In the genomic region with DNA sequence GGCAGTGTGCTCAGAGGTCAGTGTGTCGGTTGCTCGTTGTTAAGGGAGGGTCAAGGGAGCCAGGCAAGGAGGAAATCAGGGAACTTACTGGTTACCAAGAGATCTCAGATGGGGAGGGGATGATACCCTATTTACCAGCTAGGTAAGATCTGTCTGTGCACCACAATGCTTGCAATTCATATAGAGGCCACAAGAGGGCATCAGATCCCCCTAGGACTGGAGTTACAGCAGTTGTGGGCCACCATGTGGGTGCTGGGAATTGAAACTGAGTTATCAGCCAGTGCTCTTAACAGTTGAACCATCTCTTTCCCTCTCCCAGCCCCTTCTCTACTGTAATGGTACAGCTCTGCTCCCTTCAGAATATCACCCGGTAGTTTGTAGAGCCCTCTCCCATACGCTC, we compare ENCODE assay signal across 17 mouse cellular contexts. TPM values are rescaled to one million over a fixed set of nuclear protein-coding genes. Genes with fewer than 3 reads are reported as not detected.
DNase-seq lines count a peak whose midpoint lies in the region; ATAC-seq and TF ChIP-seq lines count a peak whose summit lies in the region.
"Had no signal": no experiment of that assay in that cellular context is flagged by ENCODE, and none has a peak within 500 bp of the region (broad histone marks: within the 10 kb centered on the region; RNA-seq: fewer than 3 reads in every experiment).

No protein-coding gene starts in this region.

- H3K27ac ChIP-seq in intestine, postnatal 0 days (ENCODE audit: low read depth, low read length), result no peak overlapping the region
- no peak overlapping the region for H3K27ac ChIP-seq in intestine, embryonic 15.5 days
- H3K27ac ChIP-seq: limb, embryonic 12.5 days; macrophage had no signal

- DNase-seq in retina, postnatal 1 day, result peak; percentile 15
- no peak for DNase-seq in retina, embryonic 14.5 days (ENCODE audit: low spot score)
- DNase-seq in G1E (ENCODE audit: low spot score), result no peak
- DNase-seq in naive thymus-derived CD4-positive, alpha-beta T cell, adult 2 months (ENCODE audit: low read depth), result peak; percentile 53
- no peak for DNase-seq in urinary bladder, postnatal 25 days (ENCODE audit: low spot score)
- no peak for DNase-seq in layer of hippocampus, adult 8-10 months (ENCODE audit: low spot score in 2 of 2)
- DNase-seq: heart, adult 11 months; heart, postnatal 4 days; kidney, adult 18-20 months had no signal

- no peaks in the 10 kb centered on the region for H3K36me3 ChIP-seq in intestine, postnatal 0 days (ENCODE audit: control insufficient read depth, insufficient read depth)
- H3K36me3 ChIP-seq in intestine, embryonic 15.5 days, result no peaks in the 10 kb centered on the region
- no peaks in the 10 kb centered on the region for H3K36me3 ChIP-seq in G1E (replicated peaks)
- H3K36me3 ChIP-seq: limb, embryonic 12.5 days had no signal

- H3K4me2 ChIP-seq in intestine, postnatal 0 days (replicated peaks; ENCODE audit: low read depth), result no peak overlapping the region
- no peak overlapping the region for H3K4me2 ChIP-seq in intestine, embryonic 15.5 days (replicated peaks)
- H3K4me2 ChIP-seq: limb, embryonic 12.5 days had no signal

- ATAC-seq in intestine, postnatal 0 days, result no peak
- no peak for ATAC-seq in intestine, embryonic 15.5 days
- ATAC-seq in G1E (ENCODE audit: extremely low read depth, insufficient number of reproducible peaks, low FRiP score, poor library complexity, severe bottlenecking), result no peak

- H3K27me3 ChIP-seq in intestine, postnatal 0 days (replicated peaks; ENCODE audit: control insufficient read depth, insufficient read depth, low read length), result no peaks in the 10 kb centered on the region
- no peaks in the 10 kb centered on the region for H3K27me3 ChIP-seq in intestine, embryonic 15.5 days (replicated peaks)
- 0 out of 2 replicates have a peak, but pooled peaks cover 9% of the 10 kb centered on the region for H3K27me3 ChIP-seq in G1E (ENCODE audit: insufficient read depth, low read length)
- H3K27me3 ChIP-seq: limb, embryonic 12.5 days had no signal

- TF ChIP-seq CTCF in intestine, postnatal 0 days (IDR thresholded peaks at IDR 0.05; ENCODE audit: low read depth), result peak; percentile 54
- TF ChIP-seq CTCF in G1E (IDR thresholded peaks at IDR 0.05; ENCODE audit: low read depth, low read length), result peak; percentile 28; the same call in 1 of the 2 replicates

- no peaks in the 10 kb centered on the region for H3K9me3 ChIP-seq in intestine, postnatal 0 days (ENCODE audit: control insufficient read depth)
- no peaks in the 10 kb centered on the region for H3K9me3 ChIP-seq in intestine, embryonic 15.5 days
- H3K9me3 ChIP-seq in G1E (replicated peaks), result no peaks in the 10 kb centered on the region

- WGBS in intestine, postnatal 0 days, result 83% methylated on average over 4 of the region's 4 CpGs
- WGBS in intestine, embryonic 15.5 days, result 89% methylated on average over 4 of the region's 4 CpGs

- no peak overlapping the region for H3K4me3 ChIP-seq in intestine, postnatal 0 days (ENCODE audit: low read depth, low read length)
- H3K4me3 ChIP-seq in intestine, embryonic 15.5 days (replicated peaks), result no peak overlapping the region
- no peak overlapping the region for H3K4me3 ChIP-seq in G1E (ENCODE audit: low read depth, low read length)
- H3K4me3 ChIP-seq: limb, embryonic 12.5 days had no signal

- H3K4me1 ChIP-seq in intestine, postnatal 0 days (replicated peaks; ENCODE audit: control insufficient read depth, insufficient read depth, low read length), result no peaks in the 10 kb centered on the region
- H3K4me1 ChIP-seq in intestine, embryonic 15.5 days (replicated peaks), result no peaks in the 10 kb centered on the region
- no peaks in the 10 kb centered on the region for H3K4me1 ChIP-seq in G1E (ENCODE audit: insufficient read depth, low read depth, low read length)
- H3K4me1 ChIP-seq: limb, embryonic 12.5 days had no signal

- H3K9ac ChIP-seq in intestine, postnatal 0 days (ENCODE audit: low read depth, low read length), result no peak overlapping the region
- no peak overlapping the region for H3K9ac ChIP-seq in intestine, embryonic 15.5 days
- H3K9ac ChIP-seq: limb, embryonic 12.5 days had no signal

RNA-seq across cellular contexts. Expression of a gene that starts 15.1 kb away (rescaled TPM):
- polyA plus RNA-seq in intestine, postnatal 0 days (2015; fragmentation: Nextera tagmentation; extraction: Ambion mirVana), result 0.93 and 1.7 TPM in 2 replicates
- 1.1 and 1.8 TPM in 2 replicates for polyA plus RNA-seq in intestine, embryonic 15.5 days (2015; fragmentation: Nextera tagmentation; extraction: Ambion mirVana)
- not detected in 2 replicates for total RNA-seq in G1E (2014; fragmentation: Nextera tagmentation)
- not detected in 2 replicates for total RNA-seq in G1E (2017)
- polyA plus RNA-seq in G1E (2012), result not detected in 2 replicates
- total RNA-seq in layer of hippocampus, adult 8-10 months (2022), result not detected
- total RNA-seq: adrenal gland, adult 18-20 months; common myeloid progenitor, adult 5-6 weeks; heart, postnatal 4 days; layer of hippocampus, adult 18-20 months had no signal
- polyA plus RNA-seq: macrophage; small intestine, adult 2 months had no signal

RNA-seq across cellular contexts. Expression of a gene that starts 22.1 kb away (rescaled TPM):
- polyA plus RNA-seq in intestine, postnatal 0 days (2015; fragmentation: Nextera tagmentation; extraction: Ambion mirVana), result 1.7 and 2.0 TPM in 2 replicates
- polyA plus RNA-seq in intestine, embryonic 15.5 days (2015; fragmentation: Nextera tagmentation; extraction: Ambion mirVana), result 3.2 TPM in 2 replicates
- total RNA-seq in G1E (2014; fragmentation: Nextera tagmentation) (3.9 and 4.4 TPM in 2 replicates), G1E (2017) (3.1 and 3.4 TPM in 2 replicates)
- polyA plus RNA-seq in G1E (2012), result 1.6 and 2.1 TPM in 2 replicates
- total RNA-seq in layer of hippocampus, adult 8-10 months (2022), result 10 to 100 TPM; 45.9 to 51.3 (median 47.0) TPM

Comparison
In these comparisons a context has a peak if more than half of its experiments do, and no peak if none do; other contexts are left out.
1. DNase-seq: peak in retina, postnatal 1 day (single experiment) and naive thymus-derived CD4-positive, alpha-beta T cell, adult 2 months (single experiment); none in retina, embryonic 14.5 days (single experiment), G1E (single experiment), urinary bladder, postnatal 25 days (single experiment) and layer of hippocampus, adult 8-10 months (0 of 2).